8 mouse cellular contexts compared by ENCODE assay signal in the genomic region with DNA sequence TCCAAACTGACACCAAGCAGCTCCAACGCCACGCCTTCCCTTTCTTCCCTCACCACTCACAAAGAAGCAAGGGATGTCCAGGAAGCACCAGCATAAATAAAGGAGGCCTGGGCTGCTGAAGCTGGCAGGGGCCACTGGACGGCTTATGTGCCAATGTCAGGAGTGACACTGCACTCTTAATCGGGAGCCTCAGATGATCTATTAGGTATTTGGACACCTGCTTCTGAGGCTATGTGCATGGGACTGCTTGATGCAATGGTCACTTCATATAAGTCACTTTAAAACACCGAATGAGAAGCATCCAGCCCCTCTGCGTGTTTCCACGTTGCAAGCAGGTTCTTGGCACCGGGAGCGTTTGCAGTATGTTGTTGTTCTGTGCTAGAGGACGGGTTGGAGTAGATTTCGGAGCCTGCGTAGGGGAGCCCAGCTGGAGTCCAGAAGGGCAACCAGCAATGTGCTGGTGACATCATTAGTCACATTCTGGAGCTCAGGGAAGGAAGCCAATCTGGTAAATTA.
DNase-seq lines count a peak whose midpoint lies in the region; ATAC-seq lines count a peak whose summit lies in the region.

No protein-coding gene starts in this region.

- no peak overlapping the region for H3K9ac ChIP-seq in kidney, embryonic 14.5 days (ENCODE audit: low read depth, low read length)

- no peak for ATAC-seq in kidney, embryonic 14.5 days (ENCODE audit: low FRiP score, low TSS enrichment)

- no peaks in the 10 kb centered on the region for H3K27me3 ChIP-seq in kidney, embryonic 14.5 days (ENCODE audit: control insufficient read depth, insufficient read depth, low read length)

- no peaks in the 10 kb centered on the region for H3K4me1 ChIP-seq in kidney, embryonic 14.5 days (ENCODE audit: control insufficient read depth, insufficient read depth, low read length)

- WGBS in kidney, embryonic 14.5 days: 77% methylated on average over 12 of the region's 12 CpGs

- H3K9me3 ChIP-seq in kidney, embryonic 14.5 days (ENCODE audit: control insufficient read depth, low read length): no peaks in the 10 kb centered on the region

- H3K4me3 ChIP-seq in kidney, embryonic 14.5 days (ENCODE audit: low read length): no peak overlapping the region

- no peak overlapping the region for H3K27ac ChIP-seq in kidney, embryonic 14.5 days (ENCODE audit: low read depth, low read length)

- H3K4me2 ChIP-seq in kidney, embryonic 14.5 days (replicated peaks; ENCODE audit: low read depth, low read length): no peak overlapping the region

- DNase-seq in kidney, adult 11 months: peak; percentile 30
- DNase-seq in cerebellum, adult 9-11 months: peak; percentile 87
- DNase-seq in layer of hippocampus, adult 9-10 months (ENCODE audit: low spot score): peak; percentile 69
- DNase-seq in retina, embryonic 14.5 days (ENCODE audit: low spot score): peak; percentile 47
- DNase-seq in embryo, embryonic 10 days (ENCODE audit: low spot score): no peak
- no peak for DNase-seq in adrenal gland, postnatal 25 days
- no peak for DNase-seq in T-cell, adult 2 months (ENCODE audit: low spot score)

- no peaks in the 10 kb centered on the region for H3K36me3 ChIP-seq in kidney, embryonic 14.5 days (ENCODE audit: control insufficient read depth, insufficient read depth, low read length)

Comparison
In these comparisons a context has a peak if more than half of its experiments do, and no peak if none do; other contexts are left out.
1. DNase-seq: peak in kidney, adult 11 months (single experiment), cerebellum, adult 9-11 months (single experiment), layer of hippocampus, adult 9-10 months (single experiment) and retina, embryonic 14.5 days (single experiment); none in embryo, embryonic 10 days (single experiment), adrenal gland, postnatal 25 days (single experiment) and T-cell, adult 2 months (single experiment).